Mouse (Mus musculus) C2C12 (cell line): Measurements from ENCODE around the gene A1cf. TPM values are rescaled to one million over a fixed set of nuclear protein-coding genes. Genes with fewer than 3 reads are reported as not detected.

Experiments used
- H3K27me3 ChIP-seq: one replicate; pipeline ENCODE4 v1.6.1; 2011; ENCODE audit not compliant: control insufficient read depth, insufficient read depth, insufficient read length
- H3K36me3 ChIP-seq: one replicate; pipeline ENCODE4 v1.6.1; 2011; ENCODE audit not compliant: control insufficient read depth, insufficient read depth
- H3K4me3 ChIP-seq: one replicate; pipeline ENCODE4 v1.5.1; 2011; ENCODE audit warnings: mild to moderate bottlenecking, control low read depth; ENCODE audit not compliant: poor library complexity, insufficient read depth, severe bottlenecking
- H3K79me2 ChIP-seq: one replicate; pipeline ENCODE4 v1.6.1; 2011; ENCODE audit not compliant: control insufficient read depth, insufficient read depth
- H3K79me3 ChIP-seq: one replicate; pipeline ENCODE4 v1.6.1; 2011; ENCODE audit warnings: low read depth, control low read depth
- H3ac ChIP-seq: one replicate; pipeline ENCODE3; 2011; ENCODE audit warnings: low read depth; ENCODE audit not compliant: control insufficient read depth, insufficient read length
- CEBPB ChIP-seq: IDR thresholded peaks from one replicate; pipeline ENCODE4 v1.6.1; 2011; ENCODE audit warnings: low read depth, mild to moderate bottlenecking, control low read depth, moderate library complexity
- CTCF ChIP-seq: IDR thresholded peaks from one replicate; pipeline ENCODE4 v1.5.1; 2011; ENCODE audit not compliant: control insufficient read depth, insufficient read depth, insufficient read length
- FOSL1 ChIP-seq: IDR thresholded peaks from one replicate; pipeline ENCODE4 v1.8.0; 2011; ENCODE audit warnings: mild to moderate bottlenecking, low read length; ENCODE audit not compliant: poor library complexity, insufficient read depth, severe bottlenecking
- MAX ChIP-seq: IDR thresholded peaks from one replicate; pipeline ENCODE4 v1.6.1; 2011; ENCODE audit warnings: mild to moderate bottlenecking, control low read depth
- MYOD1 ChIP-seq: IDR thresholded peaks from one replicate; pipeline ENCODE4 v1.6.1; 2011; ENCODE audit warnings: low read depth; ENCODE audit not compliant: control insufficient read depth, insufficient read length
- MYOG ChIP-seq: IDR thresholded peaks from one replicate; pipeline ENCODE4 v1.6.1; 2011; ENCODE audit not compliant: control insufficient read depth, insufficient read length; ENCODE audit errors: extremely low read depth
- USF1 ChIP-seq: IDR thresholded peaks from one replicate; pipeline ENCODE4 v1.6.1; 2011; ENCODE audit warnings: low read depth, mild to moderate bottlenecking, control low read depth, moderate library complexity
- polyA plus RNA-seq: library from polyadenylated mRNA; unstranded; fragments of >200 nt; fragmentation: generic; extraction: Trizol; gene quantifications from one replicate; pipeline ENCODE4 v1.2.1, GENCODE M21; 2012; ENCODE audit warnings: missing spikeins

The A1cf gene
- polyA plus RNA-seq, 1 experiment: not detected

GRCm38 (mm10) chr19:31891001-31891893 is 22.7 kb downstream of the A1cf start:
- H3K79me3 ChIP-seq: no peaks in the 10 kb centered on the region
- no peak for TF ChIP-seq MAX
- TF ChIP-seq CTCF: no peak
- no peak for TF ChIP-seq CEBPB
- TF ChIP-seq MYOG: no peak
- no peak for TF ChIP-seq MYOD1
- TF ChIP-seq USF1: no peak
- no peak for TF ChIP-seq FOSL1

GRCm38 (mm10) chr19:31895971-31896370 is 27.4 kb downstream of the A1cf start:
- H3K27me3 ChIP-seq: no peaks in the 10 kb centered on the region
- no peaks in the 10 kb centered on the region for H3K79me3 ChIP-seq
- no peak overlapping the region for H3K4me3 ChIP-seq
- H3ac ChIP-seq: no peak overlapping the region
- no peaks in the 10 kb centered on the region for H3K79me2 ChIP-seq
- TF ChIP-seq MYOG: no peak
- TF ChIP-seq MYOD1: no peak
- TF ChIP-seq USF1: no peak
- TF ChIP-seq FOSL1: no peak
- no peak for TF ChIP-seq MAX
- TF ChIP-seq CTCF: no peak
- TF ChIP-seq CEBPB: no peak
- no peaks in the 10 kb centered on the region for H3K36me3 ChIP-seq

More at GRCm38 (mm10) chr19:31891001-31891893, 22.7 kb downstream of the A1cf start:
- Histone ChIP-seq H3K79me2 (no peaks in the 10 kb centered on the region), H3ac (no peak overlapping the region), H3K36me3 (no peaks in the 10 kb centered on the region), H3K27me3 (peaks cover 5% of the 10 kb centered on the region), H3K4me3 (no peak overlapping the region)

- TF ChIP-seq CEBPB: no peak
- TF ChIP-seq USF1: no peak
- no peak for TF ChIP-seq CTCF
- no peak for TF ChIP-seq MYOG
- no peak for TF ChIP-seq FOSL1
- no peak for TF ChIP-seq MAX
- TF ChIP-seq MYOD1: no peak
- Histone ChIP-seq H3ac (no peak overlapping the region), H3K27me3 (no peaks in the 10 kb centered on the region), H3K79me3 (no peaks in the 10 kb centered on the region), H3K36me3 (no peaks in the 10 kb centered on the region), H3K4me3 (no peak overlapping the region), H3K79me2 (no peaks in the 10 kb centered on the region)
These were observed 28.1 kb downstream of the A1cf start for GRCm38 (mm10) chr19:31896711-31897110.

GRCm38 (mm10) chr19:31905671-31906070 is 37.1 kb downstream of the A1cf start:
- H3K4me3 ChIP-seq: no peak overlapping the region
- no peak for TF ChIP-seq FOSL1
- no peak for TF ChIP-seq USF1
- no peak for TF ChIP-seq CTCF
- TF ChIP-seq CEBPB: no peak
- TF ChIP-seq MYOG: no peak
- no peak for TF ChIP-seq MYOD1
- TF ChIP-seq MAX: no peak
- H3ac ChIP-seq: no peak overlapping the region
- no peaks in the 10 kb centered on the region for H3K79me2 ChIP-seq
- H3K36me3 ChIP-seq: no peaks in the 10 kb centered on the region
- peaks cover 8% of the 10 kb centered on the region for H3K27me3 ChIP-seq
- no peaks in the 10 kb centered on the region for H3K79me3 ChIP-seq

GRCm38 (mm10) chr19:31910423-31910822 is 41.9 kb downstream of the A1cf start:
- TF ChIP-seq MAX: no peak
- no peak for TF ChIP-seq CTCF
- no peak for TF ChIP-seq CEBPB
- H3K27me3 ChIP-seq: peaks cover 14% of the 10 kb centered on the region
- no peaks in the 10 kb centered on the region for H3K36me3 ChIP-seq
- H3K79me2 ChIP-seq: no peaks in the 10 kb centered on the region
- H3ac ChIP-seq: no peak overlapping the region
- H3K4me3 ChIP-seq: no peak overlapping the region
- H3K79me3 ChIP-seq: no peaks in the 10 kb centered on the region

GRCm38 (mm10) chr19:31913946-31914345 is 45.4 kb downstream of the A1cf start:
- no peaks in the 10 kb centered on the region for H3K79me2 ChIP-seq
- peaks cover 20% of the 10 kb centered on the region for H3K27me3 ChIP-seq
- TF ChIP-seq FOSL1 (no peak), CEBPB (no peak), MYOD1 (no peak), USF1 (no peak), CTCF (no peak), MAX (no peak), MYOG (no peak)
- no peaks in the 10 kb centered on the region for H3K36me3 ChIP-seq
- no peaks in the 10 kb centered on the region for H3K79me3 ChIP-seq
- H3ac ChIP-seq: no peak overlapping the region
- H3K4me3 ChIP-seq: no peak overlapping the region
